Mouse (Mus musculus): ENCODE data around the gene Olfr1415. TPM values are rescaled to one million over a fixed set of nuclear protein-coding genes. Genes with fewer than 3 reads are reported as not detected.

Gene Olfr1415
- not detected in 2 replicates for total RNA-seq (2014; rRNA removed)
- polyA plus RNA-seq (2015; fragmentation: Nextera tagmentation; extraction: Ambion mirVana), result not detected in 2 replicates

GRCm38 (mm10) chr1:92496001-92496400, at the start of gene Olfr1415:
Gene Olfr1415 (minus strand): TSS chr1:92496101.
- 84% methylated on average over 2 of the region's 2 CpGs for WGBS
- Histone ChIP-seq H3K9ac (replicated peaks; ENCODE audit: low read length, poor library complexity, severe bottlenecking) (no peak within 1 kb of the TSS), H3K4me3 (ENCODE audit: low read depth, low read length) (no peak within 1 kb of the TSS)

GRCm38 (mm10) chr1:92539071-92539470, 43.2 kb upstream of the Olfr1415 start:
- no peak for ATAC-seq (ENCODE audit: low FRiP score)
- no peak for DNase-seq (ENCODE audit: low spot score)
- no peaks in the 10 kb centered on the region for H3K9me3 ChIP-seq (ENCODE audit: low read length)
- no peak overlapping the region for H3K27ac ChIP-seq (ENCODE audit: low read depth, low read length)
- H3K27me3 ChIP-seq (ENCODE audit: insufficient read depth, low read length), result no peaks in the 10 kb centered on the region
- H3K4me1 ChIP-seq (ENCODE audit: insufficient read depth, low read length), result no peaks in the 10 kb centered on the region
- no peaks in the 10 kb centered on the region for H3K36me3 ChIP-seq (ENCODE audit: insufficient read depth, low read length)
- 36% methylated on average over 2 of the region's 2 CpGs for WGBS
- H3K4me2 ChIP-seq (ENCODE audit: low read depth, low read length, poor library complexity, severe bottlenecking), result no peak overlapping the region
- H3K4me3 ChIP-seq (ENCODE audit: low read depth, low read length), result no peak overlapping the region
- TF ChIP-seq CTCF (IDR thresholded peaks at IDR 0.05), result no peak
- no peak overlapping the region for H3K9ac ChIP-seq (replicated peaks; ENCODE audit: low read length, poor library complexity, severe bottlenecking)

More at GRCm38 (mm10) chr1:92496001-92496400, at the start of gene Olfr1415:
- ATAC-seq (ENCODE audit: low FRiP score) (no peak), DNase-seq (ENCODE audit: low spot score) (no peak)
- TF ChIP-seq CTCF (IDR thresholded peaks at IDR 0.05), result no peak
- no peak within 1 kb of the TSS for H3K4me2 ChIP-seq (ENCODE audit: low read depth, low read length, poor library complexity, severe bottlenecking)
- H3K27me3 ChIP-seq (ENCODE audit: insufficient read depth, low read length), result no peaks in the 10 kb centered on the region
- no peaks in the 10 kb centered on the region for H3K4me1 ChIP-seq (ENCODE audit: insufficient read depth, low read length)
- no peak within 1 kb of the TSS for H3K27ac ChIP-seq (ENCODE audit: low read depth, low read length)
- H3K9me3 ChIP-seq (ENCODE audit: low read length), result no peaks in the 10 kb centered on the region
- no peaks in the 10 kb centered on the region for H3K36me3 ChIP-seq (ENCODE audit: insufficient read depth, low read length)

- Histone ChIP-seq H3K4me2 (ENCODE audit: low read depth, low read length, poor library complexity, severe bottlenecking) (no peak overlapping the region), H3K27me3 (ENCODE audit: insufficient read depth, low read length) (no peaks in the 10 kb centered on the region), H3K9ac (replicated peaks; ENCODE audit: low read length, poor library complexity, severe bottlenecking) (no peak overlapping the region), H3K4me1 (ENCODE audit: insufficient read depth, low read length) (no peaks in the 10 kb centered on the region), H3K36me3 (ENCODE audit: insufficient read depth, low read length) (no peaks in the 10 kb centered on the region), H3K9me3 (ENCODE audit: low read length) (no peaks in the 10 kb centered on the region), H3K4me3 (ENCODE audit: low read depth, low read length) (no peak overlapping the region), H3K27ac (ENCODE audit: low read depth, low read length) (no peak overlapping the region)
- no peak for DNase-seq (ENCODE audit: low spot score)
- WGBS, result 47% methylated on average over 5 of the region's 5 CpGs
- TF ChIP-seq CTCF (IDR thresholded peaks at IDR 0.05), result no peak
- ATAC-seq (ENCODE audit: low FRiP score), result no peak
Measured at GRCm38 (mm10) chr1:92536972-92537371, 41.1 kb upstream of the Olfr1415 start.

GRCm38 (mm10) chr1:92523764-92524163, 27.9 kb upstream of the Olfr1415 start:
- Histone ChIP-seq H3K27me3 (ENCODE audit: insufficient read depth, low read length) (no peaks in the 10 kb centered on the region), H3K9ac (replicated peaks; ENCODE audit: low read length, poor library complexity, severe bottlenecking) (no peak overlapping the region), H3K27ac (ENCODE audit: low read depth, low read length) (no peak overlapping the region), H3K9me3 (ENCODE audit: low read length) (no peaks in the 10 kb centered on the region), H3K4me1 (ENCODE audit: insufficient read depth, low read length) (no peaks in the 10 kb centered on the region), H3K4me3 (ENCODE audit: low read depth, low read length) (no peak overlapping the region), H3K36me3 (ENCODE audit: insufficient read depth, low read length) (no peaks in the 10 kb centered on the region), H3K4me2 (ENCODE audit: low read depth, low read length, poor library complexity, severe bottlenecking) (no peak overlapping the region)
- ATAC-seq (ENCODE audit: low FRiP score) (no peak), DNase-seq (ENCODE audit: low spot score) (no peak)
- WGBS, result 85% methylated on average over 3 of the region's 3 CpGs
- no peak for TF ChIP-seq CTCF (IDR thresholded peaks at IDR 0.05)

GRCm38 (mm10) chr1:92521376-92521775, 25.5 kb upstream of the Olfr1415 start:
- H3K9ac ChIP-seq (replicated peaks; ENCODE audit: low read length, poor library complexity, severe bottlenecking), result 0 out of 2 replicates have a peak overlapping the region, but pooled peaks have one; percentile 44

GRCm38 (mm10) chr1:92519046-92519445, 23.1 kb upstream of the Olfr1415 start:
- 81% methylated on average over 6 of the region's 6 CpGs for WGBS
- Histone ChIP-seq H3K9ac (replicated peaks; ENCODE audit: low read length, poor library complexity, severe bottlenecking) (no peak overlapping the region), H3K4me3 (ENCODE audit: low read depth, low read length) (no peak overlapping the region), H3K4me1 (ENCODE audit: insufficient read depth, low read length) (no peaks in the 10 kb centered on the region), H3K9me3 (ENCODE audit: low read length) (no peaks in the 10 kb centered on the region), H3K27me3 (ENCODE audit: insufficient read depth, low read length) (no peaks in the 10 kb centered on the region), H3K36me3 (ENCODE audit: insufficient read depth, low read length) (no peaks in the 10 kb centered on the region), H3K4me2 (ENCODE audit: low read depth, low read length, poor library complexity, severe bottlenecking) (no peak overlapping the region), H3K27ac (ENCODE audit: low read depth, low read length) (no peak overlapping the region)
- no peak for DNase-seq (ENCODE audit: low spot score)
- ATAC-seq (ENCODE audit: low FRiP score), result no peak
- TF ChIP-seq CTCF (IDR thresholded peaks at IDR 0.05), result no peak

More at GRCm38 (mm10) chr1:92521376-92521775, 25.5 kb upstream of the Olfr1415 start:
- peak; percentile 83 for TF ChIP-seq CTCF (IDR thresholded peaks at IDR 0.05)
- no peaks in the 10 kb centered on the region for H3K27me3 ChIP-seq (ENCODE audit: insufficient read depth, low read length)
- H3K4me2 ChIP-seq (ENCODE audit: low read depth, low read length, poor library complexity, severe bottlenecking), result 0 out of 2 replicates have a peak overlapping the region, but pooled peaks have one; percentile 26
- no peak overlapping the region; the same call in 1 of the 2 replicates for H3K27ac ChIP-seq (ENCODE audit: low read depth, low read length)
- H3K36me3 ChIP-seq (ENCODE audit: insufficient read depth, low read length), result no peaks in the 10 kb centered on the region
- no peaks in the 10 kb centered on the region for H3K4me1 ChIP-seq (ENCODE audit: insufficient read depth, low read length)
- 17% methylated on average over 10 of the region's 10 CpGs for WGBS
- H3K9me3 ChIP-seq (ENCODE audit: low read length), result no peaks in the 10 kb centered on the region
- peak; percentile 82 for DNase-seq (ENCODE audit: low spot score)
- ATAC-seq (ENCODE audit: low FRiP score), result 0 out of 2 replicates have a peak, but pooled peaks have one; percentile 52
- no peak overlapping the region for H3K4me3 ChIP-seq (ENCODE audit: low read depth, low read length)

All from midbrain, postnatal 0 days (tissue).